Mouse (Mus musculus): Measurements from ENCODE around the gene Pparg. TPM values are rescaled to one million over a fixed set of nuclear protein-coding genes. Genes with fewer than 3 reads are reported as not detected.

Pparg gene
- polyA plus RNA-seq, 2 experiments = 0.67 to 1.7 TPM

GRCm38 (mm10) chr6:115322956-115323355 is 37.8 kb upstream of the Pparg start:
- Histone ChIP-seq H3K27ac (no peak overlapping the region), H3K36me3 (replicated peaks; ENCODE audit: control insufficient read depth, insufficient read depth, low read depth) (no peaks in the 10 kb centered on the region), H3K9ac (replicated peaks) (no peak overlapping the region), H3K27me3 (ENCODE audit: control insufficient read depth, insufficient read depth, low read length) (no peaks in the 10 kb centered on the region), H3K4me3 (ENCODE audit: insufficient read depth in 1 of 2, low read depth in 2 of 2, low read length in 2 of 2) (no peak overlapping the region), H3K9me3 (ENCODE audit: control insufficient read depth, low read length) (no peaks in the 10 kb centered on the region), H3K4me2 (ENCODE audit: low read depth) (no peak overlapping the region), H3K4me1 (replicated peaks; ENCODE audit: control insufficient read depth in 2 of 2, insufficient read depth in 2 of 2, low read length in 1 of 2) (no peaks in the 10 kb centered on the region)
- ATAC-seq (ENCODE audit: insufficient read depth) (no peak), DNase-seq (ENCODE audit: low read depth in 3 of 3, low spot score in 3 of 3) (no peak)
- TF ChIP-seq EP300 (IDR thresholded peaks at IDR 0.05; ENCODE audit: low read depth) = no peak
- no peak for TF ChIP-seq CTCF (IDR thresholded peaks at IDR 0.05; ENCODE audit: low read depth)
- 76% methylated on average over 5 of the region's 5 CpGs for WGBS (ENCODE audit: insufficient replicate concordance)

DNA sequence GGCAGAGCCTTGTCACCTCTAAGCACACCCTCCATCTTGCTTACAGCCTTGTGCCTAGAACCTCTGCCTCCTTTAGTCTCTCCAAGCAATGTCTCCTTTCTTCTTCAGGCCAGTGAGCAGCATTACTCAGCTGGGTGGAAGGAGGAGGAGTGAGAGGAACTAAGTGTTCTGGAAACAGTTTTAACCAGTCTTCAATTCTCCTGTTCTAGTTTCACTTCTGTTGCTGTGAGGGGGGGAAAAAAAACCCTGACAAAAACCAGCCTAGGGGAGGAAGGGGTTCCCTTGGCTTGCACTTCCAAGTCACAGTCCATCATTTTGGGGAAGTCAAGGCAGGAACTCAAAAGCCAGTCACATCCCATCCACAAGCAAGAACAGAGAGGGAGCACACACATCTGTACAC is 29.8 kb upstream of the Pparg start:
- H3K27ac ChIP-seq = no peak overlapping the region
- TF ChIP-seq EP300 (IDR thresholded peaks at IDR 0.05; ENCODE audit: low read depth) (no peak), CTCF (IDR thresholded peaks at IDR 0.05; ENCODE audit: low read depth) (no peak)

GRCm38 (mm10) chr6:115333099-115333694 is 27.6 kb upstream of the Pparg start:
- Histone ChIP-seq H3K36me3 (replicated peaks; ENCODE audit: control insufficient read depth, insufficient read depth, low read depth) (no peaks in the 10 kb centered on the region), H3K27ac (no peak overlapping the region), H3K4me2 (ENCODE audit: low read depth) (no peak overlapping the region), H3K9me3 (ENCODE audit: control insufficient read depth, low read length) (no peaks in the 10 kb centered on the region), H3K9ac (replicated peaks) (no peak overlapping the region), H3K4me1 (replicated peaks; ENCODE audit: control insufficient read depth in 2 of 2, insufficient read depth in 2 of 2, low read length in 1 of 2) (no peaks in the 10 kb centered on the region), H3K27me3 (ENCODE audit: control insufficient read depth, insufficient read depth, low read length) (no peaks in the 10 kb centered on the region), H3K4me3 (ENCODE audit: insufficient read depth in 1 of 2, low read depth in 2 of 2, low read length in 2 of 2) (no peak overlapping the region)
- no peak for DNase-seq (ENCODE audit: low read depth in 3 of 3, low spot score in 3 of 3)
- 20% methylated on average over 2 of the region's 2 CpGs for WGBS (ENCODE audit: insufficient replicate concordance)
- TF ChIP-seq CTCF (IDR thresholded peaks at IDR 0.05; ENCODE audit: low read depth) = no peak
- no peak for TF ChIP-seq EP300 (IDR thresholded peaks at IDR 0.05; ENCODE audit: low read depth)
- no peak for ATAC-seq (ENCODE audit: insufficient read depth)

More for the DNA sequence above, 29.8 kb upstream of the Pparg start:
- Histone ChIP-seq H3K9me3 (ENCODE audit: control insufficient read depth, low read length) (no peaks in the 10 kb centered on the region), H3K4me3 (ENCODE audit: insufficient read depth in 1 of 2, low read depth in 2 of 2, low read length in 2 of 2) (no peak overlapping the region), H3K9ac (replicated peaks) (no peak overlapping the region), H3K27me3 (ENCODE audit: control insufficient read depth, insufficient read depth, low read length) (no peaks in the 10 kb centered on the region), H3K4me2 (ENCODE audit: low read depth) (no peak overlapping the region), H3K36me3 (replicated peaks; ENCODE audit: control insufficient read depth, insufficient read depth, low read depth) (no peaks in the 10 kb centered on the region), H3K4me1 (replicated peaks; ENCODE audit: control insufficient read depth in 2 of 2, insufficient read depth in 2 of 2, low read length in 1 of 2) (no peaks in the 10 kb centered on the region)
- DNase-seq (ENCODE audit: low read depth in 3 of 3, low spot score in 3 of 3) (no peak), ATAC-seq (ENCODE audit: insufficient read depth) (no peak)

GRCm38 (mm10) chr6:115335536-115335935 is 25.2 kb upstream of the Pparg start:
- no peak for ATAC-seq (ENCODE audit: insufficient read depth)
- 50% methylated on average over 6 of the region's 6 CpGs for WGBS (ENCODE audit: insufficient replicate concordance)
- Histone ChIP-seq H3K4me2 (ENCODE audit: low read depth) (no peak overlapping the region), H3K27ac (no peak overlapping the region), H3K27me3 (ENCODE audit: control insufficient read depth, insufficient read depth, low read length) (no peaks in the 10 kb centered on the region), H3K36me3 (replicated peaks; ENCODE audit: control insufficient read depth, insufficient read depth, low read depth) (no peaks in the 10 kb centered on the region), H3K9ac (replicated peaks) (no peak overlapping the region), H3K4me3 (ENCODE audit: insufficient read depth in 1 of 2, low read depth in 2 of 2, low read length in 2 of 2) (no peak overlapping the region), H3K9me3 (ENCODE audit: control insufficient read depth, low read length) (no peaks in the 10 kb centered on the region), H3K4me1 (replicated peaks; ENCODE audit: control insufficient read depth in 2 of 2, insufficient read depth in 2 of 2, low read length in 1 of 2) (no peaks in the 10 kb centered on the region)
- no peak for DNase-seq (ENCODE audit: low read depth in 3 of 3, low spot score in 3 of 3)
- TF ChIP-seq EP300 (IDR thresholded peaks at IDR 0.05; ENCODE audit: low read depth) (no peak), CTCF (IDR thresholded peaks at IDR 0.05; ENCODE audit: low read depth) (no peak)

- WGBS (ENCODE audit: insufficient replicate concordance) = 67% methylated on average over 2 of the region's 2 CpGs
- Histone ChIP-seq H3K9ac (replicated peaks) (no peak overlapping the region), H3K4me2 (ENCODE audit: low read depth) (no peak overlapping the region), H3K9me3 (ENCODE audit: control insufficient read depth, low read length) (no peaks in the 10 kb centered on the region), H3K36me3 (replicated peaks; ENCODE audit: control insufficient read depth, insufficient read depth, low read depth) (no peaks in the 10 kb centered on the region), H3K4me1 (replicated peaks; ENCODE audit: control insufficient read depth in 2 of 2, insufficient read depth in 2 of 2, low read length in 1 of 2) (peaks cover 4 to 10% of the 10 kb centered on the region in 2 experiments; a peak in 2 of 4 replicates), H3K27ac (no peak overlapping the region), H3K27me3 (ENCODE audit: control insufficient read depth, insufficient read depth, low read length) (no peaks in the 10 kb centered on the region), H3K4me3 (ENCODE audit: insufficient read depth in 1 of 2, low read depth in 2 of 2, low read length in 2 of 2) (no peak overlapping the region)
- DNase-seq (ENCODE audit: low read depth in 3 of 3, low spot score in 3 of 3) (no peak), ATAC-seq (ENCODE audit: insufficient read depth) (no peak)
- TF ChIP-seq EP300 (IDR thresholded peaks at IDR 0.05; ENCODE audit: low read depth) (no peak), CTCF (IDR thresholded peaks at IDR 0.05; ENCODE audit: low read depth) (no peak)
These were observed 20.7 kb upstream of the Pparg start for GRCm38 (mm10) chr6:115340084-115340483.
